Mouse (Mus musculus) spleen, postnatal 4 days (tissue): ENCODE data around the gene Tnks1bp1.

Experiments used
- DNase-seq, 2 experiments: peaks; one replicate each; pipeline ENCODE4 v3.0.0; 2022; ENCODE audit warnings: low spot score in 2 of 2

Gene Tnks1bp1

DNA sequence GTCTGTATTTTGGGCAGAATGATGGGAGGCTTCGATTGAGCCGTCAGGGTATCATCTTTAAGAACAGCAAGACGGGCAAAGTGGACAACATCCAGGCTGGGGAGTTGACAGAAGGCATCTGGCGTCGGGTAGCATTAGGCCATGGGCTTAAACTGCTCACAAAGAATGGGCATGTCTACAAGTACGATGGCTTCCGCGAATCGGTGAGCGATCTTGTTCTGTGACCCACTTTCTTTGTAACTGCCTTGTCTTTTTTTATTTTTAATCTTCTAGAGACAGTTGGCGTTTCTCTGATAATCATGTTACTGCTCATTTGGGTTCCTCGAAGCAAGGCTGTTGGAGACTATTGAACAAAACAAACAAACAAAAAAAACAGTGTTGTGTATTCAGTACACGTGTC, 9.5 kb upstream of the Tnks1bp1 start:
- DNase-seq: no peak

DNA sequence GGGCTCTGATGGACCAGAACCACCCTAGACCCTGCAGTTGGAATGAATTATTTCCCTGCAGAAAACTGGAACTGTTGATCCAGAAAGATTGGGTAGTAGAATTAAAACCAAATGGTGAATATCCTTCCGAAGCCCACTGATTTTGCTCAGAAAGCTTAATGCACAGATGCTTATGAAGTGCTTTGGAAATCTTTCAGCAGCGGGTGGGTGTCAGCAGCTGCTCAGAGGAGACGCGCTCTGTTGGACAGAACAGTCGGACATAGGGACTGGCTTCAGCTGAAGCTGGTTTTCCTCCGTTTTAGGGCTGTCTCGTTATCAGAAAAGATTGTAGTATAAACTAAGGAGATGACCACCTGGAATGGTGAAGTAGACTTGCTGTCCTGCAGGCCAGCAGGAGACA, 4.2 kb upstream of the Tnks1bp1 start:
- DNase-seq: no peak

DNA sequence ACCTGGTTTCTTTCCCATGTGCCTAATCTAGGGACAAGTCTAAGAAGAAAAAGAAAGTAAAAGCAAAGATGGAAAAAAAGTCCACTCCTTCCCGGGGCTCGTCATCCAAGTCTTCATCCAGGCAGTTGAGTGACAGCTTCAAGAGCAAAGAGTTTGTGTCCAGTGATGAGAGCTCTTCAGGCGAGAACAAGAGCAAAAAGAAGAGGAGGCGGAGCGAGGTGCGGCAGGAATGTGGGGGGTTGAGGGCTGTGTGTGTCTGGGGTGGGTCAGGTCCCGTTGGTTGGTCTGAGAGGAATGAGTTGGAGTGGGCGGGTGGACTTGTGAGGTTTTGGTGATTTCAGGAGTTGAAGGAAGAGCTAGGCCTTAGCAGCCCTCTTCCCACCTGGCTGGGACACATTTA, 1.6 kb upstream of the Tnks1bp1 start:
- no peak for DNase-seq

DNA sequence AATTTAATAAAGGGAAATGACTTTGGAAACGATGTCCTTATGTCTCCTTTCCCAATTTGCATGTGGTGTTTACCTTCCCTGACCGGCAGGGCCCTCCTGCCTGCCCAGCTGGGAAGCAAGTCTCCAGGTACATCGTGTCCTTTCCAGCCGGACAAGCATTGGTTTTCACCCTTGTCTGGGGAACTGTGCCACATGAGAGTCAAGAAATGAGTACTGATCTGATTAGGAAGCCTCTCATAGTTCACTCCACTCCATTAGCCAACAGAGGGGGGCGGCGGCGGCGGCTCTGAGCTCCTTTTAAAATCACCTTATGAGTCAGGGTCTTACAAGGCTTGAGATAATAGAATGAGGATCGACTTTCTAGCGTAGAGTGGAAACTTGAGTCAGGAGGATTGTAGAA, 741 bp upstream of the Tnks1bp1 start:
- no peak for DNase-seq

DNA sequence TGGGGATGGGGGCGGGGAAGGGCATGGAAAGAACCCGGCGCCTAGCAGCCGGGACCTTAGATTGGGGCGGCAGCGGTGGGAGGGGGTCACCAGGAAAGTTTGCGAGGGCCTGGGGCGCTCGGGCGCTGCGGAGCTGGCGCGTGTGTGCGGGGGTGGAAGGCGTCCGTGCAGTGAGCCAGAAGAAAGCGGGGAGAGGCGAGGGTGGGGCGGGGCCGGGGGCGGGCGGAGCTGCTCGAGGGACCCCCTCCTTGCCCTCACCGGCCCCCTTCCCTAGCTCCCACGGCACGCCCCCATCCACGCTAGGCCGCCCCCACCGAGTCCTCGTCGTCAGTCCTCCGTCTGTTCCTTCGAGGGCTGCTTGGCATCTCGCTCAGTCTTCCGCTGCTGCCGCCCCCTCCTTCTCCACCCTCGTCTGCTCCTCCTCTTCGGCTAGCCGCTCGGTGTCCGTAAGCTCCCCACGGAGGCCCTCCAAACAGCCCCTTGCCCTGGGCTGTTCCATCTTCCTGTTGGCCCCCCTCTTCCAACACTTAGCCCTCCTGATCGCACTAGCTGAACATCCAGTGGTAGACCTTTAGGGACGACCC, 438 bp downstream of the Tnks1bp1 start:
- DNase-seq: peak; percentile 42 to 73

DNA sequence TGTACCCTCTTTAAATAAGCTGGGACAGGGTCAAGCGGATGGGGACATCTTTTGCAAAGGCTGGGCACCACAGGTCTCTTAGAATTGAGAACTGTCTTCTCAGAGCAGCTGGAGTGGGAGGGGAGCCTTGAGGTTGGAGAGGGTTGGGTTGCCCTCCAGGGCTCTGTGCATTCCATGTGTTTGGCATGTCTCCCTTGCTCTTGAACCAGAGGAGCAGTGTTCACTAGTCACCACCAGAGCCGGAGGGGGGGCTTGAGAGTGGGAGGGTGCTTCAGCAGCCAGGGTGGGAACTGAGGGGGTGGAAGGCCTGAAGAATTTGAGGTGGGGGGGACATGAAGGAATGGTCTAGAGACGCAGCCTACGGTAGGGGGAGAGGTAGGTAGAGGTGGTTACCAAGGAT, 1.5 kb downstream of the Tnks1bp1 start:
- DNase-seq: no peak

DNA sequence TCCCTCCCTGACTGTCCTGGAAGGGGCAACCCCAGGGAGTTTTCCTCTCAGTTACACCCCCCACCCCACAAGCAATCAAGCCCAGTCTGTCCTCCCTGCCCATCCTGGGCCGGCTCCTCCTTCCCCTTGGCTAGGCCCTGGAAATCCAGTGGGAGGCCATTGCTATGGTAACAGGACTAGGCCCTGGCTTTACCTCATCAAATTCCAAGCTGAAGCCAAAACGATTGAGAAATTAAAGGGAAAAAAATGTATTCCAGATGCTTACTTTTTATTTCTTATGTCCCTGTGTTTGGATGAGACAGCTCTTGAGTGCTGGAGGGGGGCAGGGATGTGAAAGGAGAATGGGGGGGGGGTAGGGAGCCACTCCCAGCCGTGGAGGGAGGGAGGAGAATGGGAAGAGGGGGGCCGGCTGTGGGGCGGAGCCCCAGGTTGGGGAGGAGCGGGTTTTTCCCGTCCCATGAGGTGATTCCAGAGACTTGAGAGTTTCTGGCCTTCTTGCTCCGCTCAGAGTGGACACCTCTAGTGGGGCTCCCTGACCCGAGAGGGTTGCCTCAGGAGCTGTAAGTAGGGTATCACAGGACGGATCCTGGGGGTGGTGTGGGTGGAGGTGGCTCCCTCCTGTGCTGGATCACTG, 2.3 kb downstream of the Tnks1bp1 start:
- DNase-seq: no peak

DNA sequence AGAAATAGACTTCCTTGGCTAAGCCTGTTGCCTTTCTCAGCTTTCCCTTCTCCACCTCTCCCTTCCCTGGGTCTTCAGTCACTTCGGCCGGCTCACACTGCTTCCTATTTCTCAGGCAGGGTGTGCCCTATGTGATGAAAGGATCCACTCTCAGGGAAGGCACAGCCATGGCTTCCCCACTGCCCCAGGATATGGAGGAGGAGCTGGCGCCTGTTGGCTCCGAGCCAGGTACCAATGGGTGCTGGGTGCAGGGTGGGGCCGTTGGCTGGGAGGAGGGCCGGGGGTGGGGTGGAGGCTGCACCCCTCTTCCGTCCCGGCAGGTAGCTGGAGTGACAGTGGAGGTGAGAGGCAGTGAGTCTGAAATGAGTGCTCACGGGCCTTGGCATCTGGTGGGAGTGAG, 2.9 kb downstream of the Tnks1bp1 start:
- DNase-seq: no peak

DNA sequence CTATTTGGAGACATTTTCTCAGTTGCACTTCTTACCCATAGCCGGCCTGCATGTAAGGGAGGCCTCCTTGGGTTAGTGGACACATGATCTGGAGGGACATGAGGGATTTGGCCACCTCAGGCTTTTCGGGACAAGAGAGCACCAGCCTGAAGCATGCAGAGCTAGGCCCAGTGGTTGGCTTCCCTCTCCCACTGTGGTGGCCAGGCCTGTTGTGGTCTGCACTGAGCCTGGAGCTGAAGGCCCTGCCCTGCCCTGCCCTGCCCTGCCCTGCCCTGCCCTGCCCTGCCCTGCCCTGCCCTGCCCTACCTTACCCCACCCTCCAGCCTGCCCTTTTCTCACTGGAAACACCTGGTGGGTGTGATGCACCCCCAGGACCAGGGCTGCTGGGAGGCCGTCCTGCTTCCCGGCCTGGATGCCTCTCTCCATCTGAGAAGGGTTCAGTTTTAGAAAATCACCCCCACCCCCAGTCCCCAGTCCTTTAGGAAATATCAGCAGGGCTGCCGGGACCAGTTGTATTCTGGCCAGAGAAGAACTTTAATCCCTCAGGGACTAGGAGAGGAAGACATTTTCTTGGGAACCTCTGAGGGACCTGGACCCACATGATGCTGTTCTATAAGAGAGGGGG, 5.5 kb downstream of the Tnks1bp1 start:
- DNase-seq: no peak

DNA sequence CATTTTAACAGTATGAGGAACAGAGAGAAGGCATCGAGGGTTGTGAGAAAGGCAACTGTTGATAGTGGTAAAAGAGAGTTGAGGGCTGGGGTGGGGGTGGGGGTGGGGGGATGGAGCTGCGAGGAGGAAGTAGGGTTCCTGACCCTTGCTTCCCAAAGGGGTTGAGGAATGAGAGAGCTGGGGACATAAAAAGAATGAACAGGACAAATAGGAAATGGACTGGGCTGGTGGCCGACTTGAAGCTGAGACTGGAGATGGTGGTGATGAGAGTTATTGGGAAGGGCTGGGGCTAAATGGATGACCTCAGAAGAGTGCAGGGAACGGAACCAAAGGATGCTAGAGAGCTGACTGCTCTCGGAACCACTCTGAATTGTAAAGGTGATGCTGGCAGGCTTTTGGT, 8.9 kb downstream of the Tnks1bp1 start:
- no peak for DNase-seq

DNA sequence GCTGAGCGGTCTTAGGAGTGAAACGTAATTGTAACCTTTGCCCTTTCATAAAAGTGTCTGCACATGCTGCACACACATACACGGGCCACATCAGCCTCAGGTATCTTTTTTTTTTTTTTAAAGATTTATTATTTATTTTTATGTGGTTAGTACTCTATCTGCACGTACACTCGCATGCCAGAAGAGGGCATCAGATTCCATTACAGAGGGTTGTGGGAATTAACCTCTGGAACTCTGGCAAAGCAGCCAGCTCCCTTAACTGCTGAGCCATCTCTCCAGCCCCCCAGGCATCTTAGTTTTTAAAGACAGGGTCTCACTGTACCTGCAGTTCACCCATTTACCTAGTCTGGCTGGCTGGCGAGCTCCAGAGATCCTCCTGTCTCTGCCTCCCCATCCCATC, 11.9 kb downstream of the Tnks1bp1 start:
- no peak for DNase-seq

DNA sequence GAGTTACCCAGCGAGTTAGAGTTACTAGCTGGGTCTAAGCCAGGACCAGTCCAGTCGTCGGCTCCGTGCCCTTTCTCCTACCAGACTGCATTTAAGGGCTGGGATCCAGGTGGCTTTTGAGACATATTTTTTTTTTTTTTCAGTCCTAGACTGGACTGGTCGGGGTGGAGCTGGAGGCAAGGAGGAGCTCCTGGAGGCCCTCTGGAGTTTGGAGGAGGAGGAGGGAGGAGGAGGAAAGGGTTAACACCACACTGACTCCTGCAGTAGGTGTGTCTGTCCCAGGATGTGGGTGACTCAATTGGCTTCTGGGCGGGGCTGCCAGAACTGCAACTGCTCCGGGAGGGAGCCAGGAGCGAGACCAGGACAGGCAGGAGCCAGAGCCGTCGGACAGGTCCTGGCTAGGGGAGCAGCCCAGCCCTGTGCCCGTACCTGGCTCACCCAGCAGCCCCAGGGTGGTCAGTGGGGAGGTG, 12.8 kb downstream of the Tnks1bp1 start:
- no peak for DNase-seq

DNA sequence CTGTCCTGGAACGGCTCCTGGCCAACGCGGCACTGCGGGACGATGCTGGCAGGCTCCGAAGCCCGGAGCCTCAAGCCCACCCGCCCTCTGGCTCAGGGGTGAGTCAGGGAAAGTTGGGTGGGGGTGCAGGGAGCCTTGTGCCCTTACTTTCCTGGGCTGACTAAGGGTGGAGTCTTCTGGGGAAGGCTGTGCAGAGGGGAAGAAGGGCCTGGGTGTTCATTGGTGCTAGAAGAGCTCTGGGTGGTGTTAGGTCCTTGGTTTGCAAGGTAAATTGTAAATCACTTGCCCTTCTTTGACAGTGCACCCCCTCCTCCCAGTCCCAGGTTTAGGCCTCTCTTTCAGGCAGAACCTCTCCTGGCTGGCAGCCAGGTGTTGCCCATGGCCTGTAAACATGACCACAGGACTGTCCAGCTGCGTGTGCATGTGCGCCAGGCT, 13.3 kb downstream of the Tnks1bp1 start:
- DNase-seq: no peak

DNA sequence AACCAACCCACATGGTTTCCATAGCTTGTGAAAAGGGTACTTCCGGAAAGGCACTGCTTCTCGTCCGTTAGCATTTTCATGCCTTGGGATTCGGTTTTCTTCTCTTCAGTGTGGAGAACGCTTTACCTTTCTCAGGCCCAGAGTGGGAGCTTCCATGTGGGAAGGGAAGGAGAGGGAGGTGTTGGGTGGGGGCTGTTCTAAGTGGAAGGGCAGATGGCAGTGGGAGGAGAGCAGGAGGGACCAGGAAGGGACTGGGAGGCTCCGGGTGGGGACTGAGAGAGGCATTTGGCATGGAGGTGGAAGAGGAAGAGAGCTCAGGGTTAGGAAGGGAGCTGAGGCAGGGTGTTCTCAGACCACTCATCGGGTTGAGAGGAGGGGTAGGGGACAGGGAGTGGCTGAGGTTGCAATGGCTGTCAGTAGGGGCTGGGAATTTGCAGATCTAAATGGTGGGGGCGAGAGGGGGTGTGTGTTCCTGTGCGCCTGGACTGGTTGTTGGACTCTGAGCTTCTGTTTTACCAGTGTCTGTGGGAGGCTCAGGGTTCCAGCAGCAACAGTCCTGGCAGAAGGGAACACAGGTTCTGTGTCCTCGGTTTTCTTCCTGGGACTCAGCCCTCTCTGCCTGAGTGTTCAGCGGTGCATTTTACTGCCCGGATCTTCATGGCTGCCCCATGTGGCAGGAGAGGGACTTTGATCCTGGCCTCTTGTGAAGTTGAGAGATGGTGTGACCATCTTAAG, 17.5 kb downstream of the Tnks1bp1 start:
- no peak for DNase-seq

DNA sequence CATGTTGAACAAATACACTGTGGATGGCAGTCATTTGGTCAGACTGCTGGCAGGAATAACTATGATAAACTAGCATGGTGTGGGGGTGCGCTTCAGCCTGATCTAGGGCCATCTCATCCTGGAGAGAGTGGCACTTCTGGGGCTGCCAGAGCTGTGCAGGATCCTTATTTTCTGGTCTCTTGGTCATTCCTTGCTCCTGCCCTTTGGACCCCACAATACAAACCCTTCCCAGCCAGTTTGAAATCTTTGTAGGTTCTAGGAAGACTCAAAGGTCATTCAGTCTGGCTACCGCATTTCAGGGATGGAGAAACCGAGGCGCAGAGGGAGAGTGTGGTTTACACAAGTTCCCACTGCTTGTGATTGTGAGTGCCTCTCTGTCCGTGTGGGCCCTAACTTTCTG, 19.1 kb downstream of the Tnks1bp1 start:
- DNase-seq: no peak

DNA sequence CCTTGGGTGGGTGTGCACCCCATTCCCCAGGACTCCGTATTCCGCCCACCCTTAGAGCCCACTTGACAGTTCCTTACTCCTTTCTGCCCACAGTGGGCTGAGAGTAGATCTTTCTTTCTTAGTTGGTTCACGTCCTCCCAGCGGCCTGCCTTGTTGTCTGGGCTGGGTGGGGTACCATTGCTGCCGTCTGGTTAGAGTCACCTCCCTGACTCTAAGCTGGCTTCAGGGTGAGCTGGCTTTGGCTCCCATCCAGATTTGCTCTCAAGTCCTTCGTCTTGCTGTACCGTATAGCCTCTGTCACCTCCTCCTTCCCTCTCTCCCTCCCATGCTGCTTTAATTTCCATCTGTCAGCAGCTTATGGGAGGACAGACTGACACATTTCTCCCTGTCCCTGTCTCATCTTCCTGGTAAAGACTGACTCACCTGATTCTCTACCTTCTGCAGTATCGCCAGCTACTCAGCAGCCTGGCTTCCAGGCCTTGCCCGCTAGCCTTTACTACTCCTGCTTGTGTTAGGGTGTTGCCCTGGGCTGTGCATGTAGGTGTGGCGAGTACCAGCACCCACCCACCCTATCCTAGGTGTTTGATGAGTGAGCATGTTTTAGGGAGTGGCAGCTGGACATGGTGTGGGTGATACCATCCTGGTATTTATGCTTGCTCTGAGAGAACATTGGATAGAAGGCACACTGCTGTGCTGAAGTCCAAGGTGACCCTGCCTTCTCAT, 20.2 kb downstream of the Tnks1bp1 start:
- no peak for DNase-seq

DNA sequence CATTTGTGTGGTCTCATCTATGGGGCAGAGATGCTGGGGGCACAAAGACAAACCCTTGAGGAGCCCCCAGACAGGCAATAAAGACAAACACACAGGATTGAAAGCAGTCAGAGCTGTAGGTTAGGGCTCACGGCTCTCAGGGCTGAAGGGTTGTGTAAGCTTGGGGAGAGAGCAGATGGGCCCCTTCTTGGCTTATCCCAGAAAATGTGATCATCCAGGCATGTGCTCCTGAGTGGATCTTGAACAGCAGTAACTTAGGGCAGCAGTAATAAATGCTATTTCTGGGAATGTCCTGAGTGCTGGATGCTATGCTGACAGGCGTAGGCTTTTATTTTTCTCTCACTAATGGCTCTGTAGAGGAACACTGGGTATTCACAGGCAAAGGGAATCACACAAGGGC, 20.8 kb downstream of the Tnks1bp1 start:
- no peak for DNase-seq

DNA sequence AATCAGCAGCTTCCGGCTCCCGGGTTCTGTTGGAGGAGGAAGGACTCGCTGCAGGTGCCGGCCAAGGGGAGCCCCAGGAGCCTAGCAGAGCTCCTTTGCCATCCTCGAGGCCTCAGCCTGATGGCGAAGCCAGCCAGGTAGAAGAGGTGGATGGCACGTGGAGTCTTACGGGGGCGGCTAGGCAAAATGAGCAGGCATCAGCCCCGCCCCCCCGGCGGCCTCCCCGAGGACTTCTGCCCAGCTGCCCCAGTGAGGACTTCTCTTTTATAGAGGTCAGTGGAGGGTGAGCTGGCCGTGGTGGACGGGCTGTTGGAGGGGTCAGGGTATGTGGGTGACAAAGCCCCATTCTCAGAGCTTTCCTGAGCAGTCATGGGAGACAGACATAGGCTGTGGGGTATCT, 22.3 kb downstream of the Tnks1bp1 start:
- no peak for DNase-seq

DNA sequence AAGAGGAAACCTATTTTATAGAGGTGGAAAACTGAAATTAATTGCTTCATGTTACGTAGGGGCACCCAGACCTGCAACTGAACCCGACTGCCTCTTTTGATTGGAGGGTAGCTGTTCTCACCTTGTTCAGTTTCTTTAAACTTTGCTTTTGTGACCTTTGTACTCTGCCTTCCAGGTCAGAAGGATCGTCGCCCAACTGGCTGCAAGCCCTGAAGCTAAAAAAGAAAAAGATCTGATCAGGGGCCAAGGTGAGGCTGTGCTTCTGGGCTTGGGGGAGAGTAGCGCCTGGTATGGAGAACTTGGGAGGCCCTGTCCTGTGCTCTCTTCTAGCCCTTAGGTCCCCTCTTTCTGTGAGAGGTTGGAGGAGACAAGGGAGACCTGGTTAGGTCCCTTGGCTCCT, 24.1 kb downstream of the Tnks1bp1 start:
- no peak for DNase-seq

DNA sequence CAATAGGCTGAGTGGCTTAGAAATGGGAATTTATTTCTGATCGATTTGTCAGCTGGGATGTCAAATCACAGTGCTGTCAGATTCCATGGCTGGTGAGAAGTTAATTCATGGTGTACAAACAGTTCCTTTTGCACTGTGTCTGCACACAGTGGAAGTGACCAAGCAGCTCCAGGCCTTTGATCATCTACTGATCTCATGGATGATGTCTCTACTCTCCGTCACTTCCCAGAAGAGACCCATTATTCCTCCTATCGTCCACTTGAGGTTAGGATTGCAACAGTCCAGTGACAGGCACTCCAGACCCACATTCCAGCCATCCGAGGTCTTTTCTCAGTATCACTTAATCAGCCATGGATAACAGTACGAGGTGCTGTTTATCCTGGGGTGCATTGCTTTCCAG, 25.9 kb downstream of the Tnks1bp1 start:
- no peak for DNase-seq

DNA sequence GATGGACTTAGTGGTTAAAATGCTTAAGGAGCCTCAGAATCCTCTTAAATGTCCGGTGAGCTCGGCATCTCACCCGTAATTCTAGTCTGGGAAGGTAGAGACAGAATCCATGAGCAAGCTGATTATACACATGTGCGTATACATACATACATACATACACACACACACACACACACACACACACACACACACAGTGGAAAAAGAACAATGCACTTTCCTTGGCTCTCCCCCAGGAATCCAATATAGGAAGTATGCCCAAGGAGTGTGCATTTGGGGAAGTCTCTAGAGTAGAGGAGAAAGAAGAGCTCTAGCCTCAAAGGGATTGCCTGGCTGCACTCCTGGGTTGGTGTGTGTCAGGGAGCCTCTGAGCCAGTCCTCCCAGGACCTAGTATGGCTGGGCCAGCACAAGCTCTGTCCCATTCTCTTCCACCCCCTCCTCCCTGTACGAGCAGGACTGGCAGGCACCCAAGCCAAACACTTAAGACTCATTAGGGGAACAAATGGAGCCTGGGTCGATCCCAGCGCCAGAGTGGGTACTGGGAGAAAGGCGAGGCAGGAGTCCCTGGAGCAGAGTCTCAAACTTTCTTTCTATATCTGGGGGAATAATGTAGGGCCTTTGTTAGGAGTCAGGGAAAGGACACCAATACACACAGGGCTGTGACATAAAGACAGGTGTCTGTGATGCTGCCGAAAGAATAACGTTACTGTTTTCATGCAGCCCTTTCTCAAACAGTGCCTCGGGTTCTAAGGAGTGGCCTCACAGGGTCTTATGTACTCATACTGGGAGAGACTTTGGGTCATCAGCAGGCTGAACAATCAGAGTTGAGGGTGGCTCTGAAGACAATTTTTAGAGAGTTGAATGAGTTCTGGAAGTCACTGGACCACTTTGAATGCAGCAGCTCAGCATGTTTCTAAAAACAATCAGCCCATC, 41.2 kb downstream of the Tnks1bp1 start:
- no peak for DNase-seq
